Mouse (Mus musculus) C2C12 (cell line): ENCODE measurements around the gene Nmb. TPM values are rescaled to one million over a fixed set of nuclear protein-coding genes. Genes with fewer than 3 reads are reported as not detected.

Experiments used
- H3K27me3 ChIP-seq: one replicate; pipeline ENCODE4 v1.6.1; 2011; ENCODE audit not compliant: control insufficient read depth, insufficient read depth, insufficient read length
- H3K36me3 ChIP-seq: one replicate; pipeline ENCODE4 v1.6.1; 2011; ENCODE audit not compliant: control insufficient read depth, insufficient read depth
- H3K4me3 ChIP-seq: one replicate; pipeline ENCODE4 v1.5.1; 2011; ENCODE audit warnings: mild to moderate bottlenecking, control low read depth; ENCODE audit not compliant: poor library complexity, insufficient read depth, severe bottlenecking
- H3K79me2 ChIP-seq: one replicate; pipeline ENCODE4 v1.6.1; 2011; ENCODE audit not compliant: control insufficient read depth, insufficient read depth
- H3K79me3 ChIP-seq: one replicate; pipeline ENCODE4 v1.6.1; 2011; ENCODE audit warnings: low read depth, control low read depth
- H3ac ChIP-seq: one replicate; pipeline ENCODE3; 2011; ENCODE audit warnings: low read depth; ENCODE audit not compliant: control insufficient read depth, insufficient read length
- CEBPB ChIP-seq: IDR thresholded peaks from one replicate; pipeline ENCODE4 v1.6.1; 2011; ENCODE audit warnings: low read depth, mild to moderate bottlenecking, control low read depth, moderate library complexity
- CTCF ChIP-seq: IDR thresholded peaks from one replicate; pipeline ENCODE4 v1.5.1; 2011; ENCODE audit not compliant: control insufficient read depth, insufficient read depth, insufficient read length
- FOSL1 ChIP-seq: IDR thresholded peaks from one replicate; pipeline ENCODE4 v1.8.0; 2011; ENCODE audit warnings: mild to moderate bottlenecking, low read length; ENCODE audit not compliant: poor library complexity, insufficient read depth, severe bottlenecking
- MAX ChIP-seq: IDR thresholded peaks from one replicate; pipeline ENCODE4 v1.6.1; 2011; ENCODE audit warnings: mild to moderate bottlenecking, control low read depth
- MYOD1 ChIP-seq: IDR thresholded peaks from one replicate; pipeline ENCODE4 v1.6.1; 2011; ENCODE audit warnings: low read depth; ENCODE audit not compliant: control insufficient read depth, insufficient read length
- MYOG ChIP-seq: IDR thresholded peaks from one replicate; pipeline ENCODE4 v1.6.1; 2011; ENCODE audit not compliant: control insufficient read depth, insufficient read length; ENCODE audit errors: extremely low read depth
- USF1 ChIP-seq: IDR thresholded peaks from one replicate; pipeline ENCODE4 v1.6.1; 2011; ENCODE audit warnings: low read depth, mild to moderate bottlenecking, control low read depth, moderate library complexity
- polyA plus RNA-seq: library from polyadenylated mRNA; unstranded; fragments of >200 nt; fragmentation: generic; extraction: Trizol; gene quantifications from one replicate; pipeline ENCODE4 v1.2.1, GENCODE M21; 2012; ENCODE audit warnings: missing spikeins

Gene Nmb
- polyA plus RNA-seq, 1 experiment: 1.9 TPM

GRCm38 (mm10) chr7:80894196-80894595, 10.7 kb downstream of the Nmb start:
- no peaks in the 10 kb centered on the region for H3K27me3 ChIP-seq
- no peaks in the 10 kb centered on the region for H3K79me2 ChIP-seq
- no peak overlapping the region for H3K4me3 ChIP-seq
- peaks cover 26% of the 10 kb centered on the region for H3K36me3 ChIP-seq
- no peak overlapping the region for H3ac ChIP-seq
- no peaks in the 10 kb centered on the region for H3K79me3 ChIP-seq
- TF ChIP-seq CEBPB (no peak), CTCF (no peak), FOSL1 (no peak), MYOG (no peak), USF1 (no peak)

GRCm38 (mm10) chr7:80893753-80894129, 11.1 kb downstream of the Nmb start:
- TF ChIP-seq USF1: no peak
- no peak for TF ChIP-seq FOSL1
- no peak for TF ChIP-seq CEBPB
- TF ChIP-seq MAX: no peak
- no peak for TF ChIP-seq CTCF
- H3K79me3 ChIP-seq: no peaks in the 10 kb centered on the region
- no peak overlapping the region for H3K4me3 ChIP-seq
- no peaks in the 10 kb centered on the region for H3K27me3 ChIP-seq
- H3K79me2 ChIP-seq: no peaks in the 10 kb centered on the region
- no peak overlapping the region for H3ac ChIP-seq
- peaks cover 26% of the 10 kb centered on the region for H3K36me3 ChIP-seq

GRCm38 (mm10) chr7:80893086-80893752, 11.7 kb downstream of the Nmb start:
- Histone ChIP-seq H3K27me3 (no peaks in the 10 kb centered on the region), H3ac (no peak overlapping the region), H3K79me2 (no peaks in the 10 kb centered on the region), H3K79me3 (no peaks in the 10 kb centered on the region), H3K4me3 (no peak overlapping the region), H3K36me3 (peaks cover 26% of the 10 kb centered on the region)
- TF ChIP-seq FOSL1: no peak
- TF ChIP-seq MYOD1: no peak
- no peak for TF ChIP-seq CTCF
- TF ChIP-seq MAX: no peak
- TF ChIP-seq USF1: no peak
- TF ChIP-seq CEBPB: no peak
- no peak for TF ChIP-seq MYOG

GRCm38 (mm10) chr7:80889841-80890241, 15.0 kb downstream of the Nmb start:
- Histone ChIP-seq H3K4me3 (no peak overlapping the region), H3K79me3 (no peaks in the 10 kb centered on the region), H3ac (no peak overlapping the region), H3K79me2 (no peaks in the 10 kb centered on the region), H3K36me3 (peaks cover 22% of the 10 kb centered on the region), H3K27me3 (no peaks in the 10 kb centered on the region)
- no peak for TF ChIP-seq USF1
- TF ChIP-seq MYOD1: no peak

GRCm38 (mm10) chr7:80889021-80889511, 15.8 kb downstream of the Nmb start:
- H3ac ChIP-seq: no peak overlapping the region
- TF ChIP-seq CTCF (no peak), MYOD1 (no peak), MAX (no peak), MYOG (no peak), CEBPB (no peak), USF1 (no peak), FOSL1 (no peak)
- no peaks in the 10 kb centered on the region for H3K79me3 ChIP-seq
- no peaks in the 10 kb centered on the region for H3K79me2 ChIP-seq
- no peak overlapping the region for H3K4me3 ChIP-seq
- peaks cover 14% of the 10 kb centered on the region for H3K36me3 ChIP-seq
- H3K27me3 ChIP-seq: no peaks in the 10 kb centered on the region

GRCm38 (mm10) chr7:80888595-80888994, 16.3 kb downstream of the Nmb start:
- no peak for TF ChIP-seq CEBPB
- TF ChIP-seq MYOG: no peak
- no peak for TF ChIP-seq USF1
- TF ChIP-seq FOSL1: no peak
- TF ChIP-seq MAX: no peak
- TF ChIP-seq MYOD1: no peak
- no peak for TF ChIP-seq CTCF
- Histone ChIP-seq H3K36me3 (peaks cover 12% of the 10 kb centered on the region), H3ac (no peak overlapping the region), H3K4me3 (no peak overlapping the region), H3K79me2 (no peaks in the 10 kb centered on the region), H3K79me3 (no peaks in the 10 kb centered on the region), H3K27me3 (no peaks in the 10 kb centered on the region)
